Mouse (Mus musculus): ENCODE measurements around the gene Oaz1. TPM values are rescaled to one million over a fixed set of nuclear protein-coding genes. Genes with fewer than 3 reads are reported as not detected.

Gene Oaz1
- polyA plus RNA-seq, 2 experiments: 673 to 1,285 TPM

GRCm38 (mm10) chr10:80822528-80822927, 3.9 kb upstream of the Oaz1 start:
- Histone ChIP-seq H3K36me3 (replicated peaks; ENCODE audit: control insufficient read depth, insufficient read depth, low read depth) (peaks cover 1% of the 10 kb centered on the region; the same call in 1 of the 2 replicates), H3K4me3 (ENCODE audit: insufficient read depth in 1 of 2, low read depth in 2 of 2, low read length in 2 of 2) (no peak overlapping the region), H3K9ac (replicated peaks) (no peak overlapping the region), H3K9me3 (ENCODE audit: control insufficient read depth, low read length) (no peaks in the 10 kb centered on the region), H3K4me2 (ENCODE audit: low read depth) (peak overlapping the region; percentile 5; the same call in 1 of the 2 replicates), H3K27me3 (ENCODE audit: control insufficient read depth, insufficient read depth, low read length) (no peaks in the 10 kb centered on the region; the same call in 1 of the 2 replicates), H3K27ac (peak overlapping the region; percentile 52), H3K4me1 (replicated peaks; ENCODE audit: control insufficient read depth in 2 of 2, insufficient read depth in 2 of 2, low read length in 1 of 2) (peaks cover 46 to 48% of the 10 kb centered on the region in 2 experiments)
- DNase-seq (ENCODE audit: low read depth in 3 of 3, low spot score in 3 of 3) (no peak), ATAC-seq (ENCODE audit: insufficient read depth) (no peak)
- TF ChIP-seq EP300 (IDR thresholded peaks at IDR 0.05; ENCODE audit: low read depth): no peak
- no peak for TF ChIP-seq CTCF (IDR thresholded peaks at IDR 0.05; ENCODE audit: low read depth)
- WGBS (ENCODE audit: insufficient replicate concordance): 70% methylated on average over 5 of the region's 5 CpGs

- 57% methylated on average over 1 of the region's 1 CpGs for WGBS (ENCODE audit: insufficient replicate concordance)
- Histone ChIP-seq H3K36me3 (replicated peaks; ENCODE audit: control insufficient read depth, insufficient read depth, low read depth) (peaks cover 9% of the 10 kb centered on the region), H3K27me3 (ENCODE audit: control insufficient read depth, insufficient read depth, low read length) (no peaks in the 10 kb centered on the region; the same call in 1 of the 2 replicates), H3K4me3 (ENCODE audit: insufficient read depth in 1 of 2, low read depth in 2 of 2, low read length in 2 of 2) (no peak overlapping the region), H3K9ac (replicated peaks) (no peak overlapping the region), H3K27ac (peak overlapping the region; percentile 67), H3K4me1 (replicated peaks; ENCODE audit: control insufficient read depth in 2 of 2, insufficient read depth in 2 of 2, low read length in 1 of 2) (peaks cover 48 to 51% of the 10 kb centered on the region in 2 experiments), H3K4me2 (ENCODE audit: low read depth) (no peak overlapping the region; the same call in 1 of the 2 replicates), H3K9me3 (ENCODE audit: control insufficient read depth, low read length) (no peaks in the 10 kb centered on the region)
- no peak for ATAC-seq (ENCODE audit: insufficient read depth)
- no peak for DNase-seq (ENCODE audit: low read depth in 3 of 3, low spot score in 3 of 3)
- TF ChIP-seq CTCF (IDR thresholded peaks at IDR 0.05; ENCODE audit: low read depth): no peak
- TF ChIP-seq EP300 (IDR thresholded peaks at IDR 0.05; ENCODE audit: low read depth): no peak
These were observed 3.1 kb upstream of the Oaz1 start for GRCm38 (mm10) chr10:80823316-80823715.

GRCm38 (mm10) chr10:80823847-80824643, 2.4 kb upstream of the Oaz1 start:
- Histone ChIP-seq H3K4me3 (ENCODE audit: insufficient read depth in 1 of 2, low read depth in 2 of 2, low read length in 2 of 2) (no peak overlapping the region; a peak in 1 of 4 replicates), H3K4me1 (replicated peaks; ENCODE audit: control insufficient read depth in 2 of 2, insufficient read depth in 2 of 2, low read length in 1 of 2) (peaks cover 42 to 46% of the 10 kb centered on the region in 2 experiments), H3K9ac (replicated peaks) (peak overlapping the region; percentile 38), H3K36me3 (replicated peaks; ENCODE audit: control insufficient read depth, insufficient read depth, low read depth) (peaks cover 14% of the 10 kb centered on the region), H3K4me2 (ENCODE audit: low read depth) (peak overlapping the region; percentile 37), H3K27me3 (ENCODE audit: control insufficient read depth, insufficient read depth, low read length) (no peaks in the 10 kb centered on the region; the same call in 1 of the 2 replicates), H3K27ac (peak overlapping the region; percentile 41), H3K9me3 (ENCODE audit: control insufficient read depth, low read length) (no peaks in the 10 kb centered on the region)
- ATAC-seq (ENCODE audit: insufficient read depth) (no peak), DNase-seq (ENCODE audit: low read depth in 3 of 3, low spot score in 3 of 3) (no peak)
- no peak for TF ChIP-seq EP300 (IDR thresholded peaks at IDR 0.05; ENCODE audit: low read depth)
- TF ChIP-seq CTCF (IDR thresholded peaks at IDR 0.05; ENCODE audit: low read depth): no peak
- WGBS (ENCODE audit: insufficient replicate concordance): 35% methylated on average over 8 of the region's 8 CpGs

- Histone ChIP-seq H3K9ac (replicated peaks) (no peak overlapping the region), H3K4me3 (ENCODE audit: insufficient read depth in 1 of 2, low read depth in 2 of 2, low read length in 2 of 2) (no peak overlapping the region), H3K9me3 (ENCODE audit: control insufficient read depth, low read length) (no peaks in the 10 kb centered on the region), H3K27ac (peak overlapping the region; percentile 41), H3K27me3 (ENCODE audit: control insufficient read depth, insufficient read depth, low read length) (no peaks in the 10 kb centered on the region; the same call in 1 of the 2 replicates), H3K36me3 (replicated peaks; ENCODE audit: control insufficient read depth, insufficient read depth, low read depth) (peaks cover 22% of the 10 kb centered on the region), H3K4me1 (replicated peaks; ENCODE audit: control insufficient read depth in 2 of 2, insufficient read depth in 2 of 2, low read length in 1 of 2) (peaks cover 41 to 43% of the 10 kb centered on the region in 2 experiments), H3K4me2 (ENCODE audit: low read depth) (peak overlapping the region; percentile 65)
- DNase-seq (ENCODE audit: low read depth in 3 of 3, low spot score in 3 of 3) (no peak), ATAC-seq (ENCODE audit: insufficient read depth) (no peak)
- TF ChIP-seq CTCF (IDR thresholded peaks at IDR 0.05; ENCODE audit: low read depth) (no peak), EP300 (IDR thresholded peaks at IDR 0.05; ENCODE audit: low read depth) (no peak)
- 30% methylated on average over 2 of the region's 2 CpGs for WGBS (ENCODE audit: insufficient replicate concordance)
These were observed 1.6 kb upstream of the Oaz1 start for GRCm38 (mm10) chr10:80824827-80825226.
